Mouse (Mus musculus) embryonic facial prominence, embryonic 12.5 days (tissue): ENCODE measurements around the gene C530008M17Rik. TPM values are rescaled to one million over a fixed set of nuclear protein-coding genes. Genes with fewer than 3 reads are reported as not detected.

ENCODE experiments used
- ATAC-seq: fragments of 200-750 bp; cut with Nextera tagmentation; 2 replicates; pipeline ENCODE4 v1.8.0; 2017; ENCODE audit not compliant: insufficient number of reproducible peaks, insufficient read depth, low FRiP score, low TSS enrichment
- H3K27ac ChIP-seq: fragments of 300-500 bp; sonication (generic); 2 replicates; pipeline ENCODE4 v1.5.1; 2016; ENCODE audit warnings: mild to moderate bottlenecking
- H3K27me3 ChIP-seq: fragments of 300-500 bp; sonication (generic); 2 replicates; pipeline ENCODE4 v1.6.1; 2016; ENCODE audit warnings: mild to moderate bottlenecking, moderate library complexity
- H3K36me3 ChIP-seq: fragments of 300-500 bp; sonication (generic); 2 replicates; pipeline ENCODE4 v1.6.1; 2016; ENCODE audit warnings: mild to moderate bottlenecking
- H3K4me1 ChIP-seq: fragments of 300-500 bp; sonication (generic); 2 replicates; pipeline ENCODE4 v1.6.1; 2016
- H3K4me2 ChIP-seq: fragments of 300-500 bp; sonication (generic); replicated peaks from 2 replicates; pipeline ENCODE4 v1.6.1; 2016; ENCODE audit warnings: mild to moderate bottlenecking, moderate library complexity
- H3K4me3 ChIP-seq: fragments of 300-500 bp; sonication (generic); 2 replicates; pipeline ENCODE4 v1.5.1; 2016; ENCODE audit warnings: mild to moderate bottlenecking
- H3K9ac ChIP-seq: fragments of 300-500 bp; sonication (generic); 2 replicates; pipeline ENCODE4 v1.6.1; 2016; ENCODE audit warnings: mild to moderate bottlenecking, moderate library complexity
- H3K9me3 ChIP-seq: fragments of 300-500 bp; sonication (generic); 2 replicates; pipeline ENCODE4 v1.6.1; 2016; ENCODE audit warnings: mild to moderate bottlenecking, moderate library complexity
- WGBS: fragments of 180-500 bp; shearing (Covaris S2); methylation state at CpG from one replicate; pipeline ENCODE4 v1.1.7; 2016; 5-methylcytosine and 5-hydroxymethylcytosine counted together
- polyA plus RNA-seq: library from polyadenylated mRNA; unstranded; fragments of >200 nt; fragmentation: Nextera tagmentation; extraction: Ambion mirVana; gene quantifications from 2 replicates; pipeline ENCODE4 v1.2.1, GENCODE M21; 2016

Gene C530008M17Rik
- polyA plus RNA-seq, 1 experiment from 2014 or later: 28.0 TPM

GRCm38 (mm10) chr5:76847106-76847505 lies 190.8 kb downstream of the C530008M17Rik start:
- 90% methylated on average over 6 of the region's 6 CpGs for WGBS

GRCm38 (mm10) chr5:76851316-76851715 lies 195.0 kb downstream of the C530008M17Rik start:
- 82% methylated on average over 4 of the region's 4 CpGs for WGBS
- Histone ChIP-seq H3K4me2 (no peak overlapping the region), H3K9ac (no peak overlapping the region), H3K4me1 (peaks cover 5% of the 10 kb centered on the region; the same call in 1 of the 2 replicates), H3K27me3 (peaks cover 18% of the 10 kb centered on the region), H3K27ac (no peak overlapping the region), H3K9me3 (no peaks in the 10 kb centered on the region), H3K36me3 (0 out of 2 replicates have a peak, but pooled peaks cover 4% of the 10 kb centered on the region), H3K4me3 (no peak overlapping the region)
- ATAC-seq: no peak

More at GRCm38 (mm10) chr5:76847106-76847505, 190.8 kb downstream of the C530008M17Rik start:
- Histone ChIP-seq H3K9ac (no peak overlapping the region), H3K36me3 (0 out of 2 replicates have a peak, but pooled peaks cover 4% of the 10 kb centered on the region), H3K27me3 (no peaks in the 10 kb centered on the region), H3K4me2 (no peak overlapping the region), H3K4me3 (no peak overlapping the region), H3K4me1 (no peaks in the 10 kb centered on the region), H3K27ac (no peak overlapping the region), H3K9me3 (no peaks in the 10 kb centered on the region)
- ATAC-seq: no peak

GRCm38 (mm10) chr5:76853549-76853948 lies 197.2 kb downstream of the C530008M17Rik start:
- WGBS: 12% methylated on average over 10 of the region's 10 CpGs
- ATAC-seq: peak; percentile 57; the same call in 1 of the 2 replicates
- Histone ChIP-seq H3K4me2 (no peak overlapping the region), H3K9me3 (no peaks in the 10 kb centered on the region), H3K36me3 (peaks cover 11% of the 10 kb centered on the region; the same call in 1 of the 2 replicates), H3K27ac (no peak overlapping the region), H3K4me1 (peaks cover 16% of the 10 kb centered on the region; the same call in 1 of the 2 replicates), H3K9ac (no peak overlapping the region), H3K4me3 (no peak overlapping the region), H3K27me3 (peaks cover 40% of the 10 kb centered on the region)

GRCm38 (mm10) chr5:76855829-76856600 lies 199.7 kb downstream of the C530008M17Rik start:
- Histone ChIP-seq H3K27ac (no peak overlapping the region), H3K4me2 (peak overlapping the region; percentile 65), H3K4me3 (peak overlapping the region; percentile 38), H3K36me3 (peaks cover 11% of the 10 kb centered on the region; the same call in 1 of the 2 replicates), H3K9me3 (no peaks in the 10 kb centered on the region), H3K9ac (peak overlapping the region; percentile 25), H3K4me1 (peaks cover 16% of the 10 kb centered on the region; the same call in 1 of the 2 replicates), H3K27me3 (peaks cover 44% of the 10 kb centered on the region)
- no peak for ATAC-seq
- 22% methylated on average over 25 of the region's 25 CpGs for WGBS

DNA sequence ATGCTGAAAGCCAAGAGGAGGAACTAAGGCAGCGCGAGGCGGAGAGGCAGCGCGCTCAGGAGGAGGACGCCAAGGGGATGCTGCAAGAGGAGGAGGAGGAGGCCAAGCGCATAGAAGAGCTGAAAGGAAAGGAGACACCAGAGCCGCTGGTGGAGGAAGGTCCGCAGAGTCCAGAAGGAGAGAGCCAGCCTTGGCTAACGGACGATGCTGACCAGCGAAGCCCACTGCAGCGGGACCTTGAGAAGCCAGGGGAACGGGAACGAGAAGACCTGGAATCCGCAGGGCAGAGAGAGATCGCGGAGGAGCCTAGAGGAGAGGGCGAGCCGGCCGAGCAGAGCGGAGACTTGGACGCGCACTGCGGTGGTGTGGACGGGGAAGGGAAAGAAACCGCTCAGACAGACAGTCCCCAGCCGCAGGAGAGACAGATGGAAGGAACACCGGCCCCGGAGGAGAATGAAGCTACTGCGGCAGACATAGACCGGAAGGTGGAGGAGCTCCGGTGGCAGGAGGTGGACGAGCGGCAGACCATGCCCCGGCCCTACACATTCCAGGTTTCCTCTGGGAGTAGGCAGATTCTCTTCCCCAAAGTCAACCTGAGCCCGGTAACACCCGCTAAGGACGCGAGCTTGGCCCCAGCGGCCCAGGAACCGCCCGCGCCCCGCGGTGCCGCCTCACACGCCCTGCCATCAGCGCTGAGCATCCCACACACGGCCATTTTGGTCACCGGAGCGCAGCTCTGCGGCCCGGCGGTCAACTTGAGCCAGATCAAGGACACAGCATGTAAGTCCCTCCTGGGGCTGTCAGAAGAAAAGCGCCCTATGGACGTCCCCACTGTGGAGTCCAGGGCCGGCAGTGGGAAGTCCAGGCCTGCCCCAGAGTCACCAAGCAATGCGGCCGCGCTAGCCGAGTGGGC lies 201.0 kb downstream of the C530008M17Rik start:
- Histone ChIP-seq H3K4me1 (peaks cover 16% of the 10 kb centered on the region; the same call in 1 of the 2 replicates), H3K4me2 (peak overlapping the region; percentile 65), H3K27me3 (peaks cover 44% of the 10 kb centered on the region), H3K36me3 (peaks cover 11% of the 10 kb centered on the region; the same call in 1 of the 2 replicates), H3K9ac (peak overlapping the region; percentile 25; the same call in 1 of the 2 replicates), H3K9me3 (no peaks in the 10 kb centered on the region), H3K4me3 (peak overlapping the region; percentile 38), H3K27ac (no peak overlapping the region)
- 11% methylated on average over 62 of the region's 62 CpGs for WGBS
- no peak for ATAC-seq

DNA sequence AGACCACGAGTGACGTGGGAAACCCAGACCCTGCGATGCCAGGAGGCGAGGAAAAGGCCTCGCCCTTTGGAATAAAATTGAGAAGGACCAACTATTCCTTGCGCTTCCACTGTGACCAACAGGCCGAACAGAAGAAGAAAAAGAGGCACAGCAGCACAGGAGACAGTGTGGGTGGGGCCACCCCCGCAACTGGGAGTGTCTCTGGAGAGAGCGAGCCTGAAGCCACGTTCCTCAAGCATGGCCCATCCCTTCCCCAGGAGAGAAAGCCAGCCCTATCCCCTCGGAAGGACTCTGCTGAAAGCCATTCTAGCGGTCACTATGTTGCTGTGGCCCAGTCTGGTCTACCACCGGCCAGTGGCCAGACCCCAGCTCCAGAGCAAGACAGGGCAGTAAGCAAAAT lies 202.1 kb downstream of the C530008M17Rik start:
- no peak for ATAC-seq

DNA sequence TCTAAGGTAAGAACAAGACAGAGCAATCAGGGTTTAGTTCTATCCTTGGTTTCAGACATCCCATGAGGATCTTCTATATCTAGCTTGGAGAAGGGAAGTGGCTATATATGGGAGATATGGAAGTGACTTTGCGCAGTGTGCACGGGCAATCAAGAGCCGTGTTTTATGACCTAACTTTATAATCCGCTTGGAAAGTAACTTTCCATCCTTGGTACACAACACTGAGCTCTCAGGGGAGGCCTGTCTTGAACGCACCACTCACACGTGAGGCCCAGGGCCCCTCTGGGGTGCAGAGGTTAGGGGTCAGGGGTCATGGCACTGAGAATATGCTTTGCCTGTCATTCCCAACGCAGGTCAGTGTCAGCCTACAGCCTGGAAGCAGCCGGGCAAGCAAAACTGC lies 210.5 kb downstream of the C530008M17Rik start:
- ATAC-seq: no peak; the same call in 1 of the 2 replicates
- H3K27me3 ChIP-seq: no peaks in the 10 kb centered on the region
- peaks cover 22% of the 10 kb centered on the region for H3K36me3 ChIP-seq

More for the DNA sequence above, 202.1 kb downstream of the C530008M17Rik start:
- Histone ChIP-seq H3K27ac (no peak overlapping the region), H3K27me3 (peaks cover 44% of the 10 kb centered on the region), H3K4me3 (peak overlapping the region; percentile 38; the same call in 1 of the 2 replicates), H3K36me3 (peaks cover 11% of the 10 kb centered on the region; the same call in 1 of the 2 replicates), H3K9ac (no peak overlapping the region), H3K4me1 (peaks cover 16% of the 10 kb centered on the region; the same call in 1 of the 2 replicates), H3K9me3 (no peaks in the 10 kb centered on the region), H3K4me2 (no peak overlapping the region)
- 74% methylated on average over 13 of the region's 13 CpGs for WGBS

DNA sequence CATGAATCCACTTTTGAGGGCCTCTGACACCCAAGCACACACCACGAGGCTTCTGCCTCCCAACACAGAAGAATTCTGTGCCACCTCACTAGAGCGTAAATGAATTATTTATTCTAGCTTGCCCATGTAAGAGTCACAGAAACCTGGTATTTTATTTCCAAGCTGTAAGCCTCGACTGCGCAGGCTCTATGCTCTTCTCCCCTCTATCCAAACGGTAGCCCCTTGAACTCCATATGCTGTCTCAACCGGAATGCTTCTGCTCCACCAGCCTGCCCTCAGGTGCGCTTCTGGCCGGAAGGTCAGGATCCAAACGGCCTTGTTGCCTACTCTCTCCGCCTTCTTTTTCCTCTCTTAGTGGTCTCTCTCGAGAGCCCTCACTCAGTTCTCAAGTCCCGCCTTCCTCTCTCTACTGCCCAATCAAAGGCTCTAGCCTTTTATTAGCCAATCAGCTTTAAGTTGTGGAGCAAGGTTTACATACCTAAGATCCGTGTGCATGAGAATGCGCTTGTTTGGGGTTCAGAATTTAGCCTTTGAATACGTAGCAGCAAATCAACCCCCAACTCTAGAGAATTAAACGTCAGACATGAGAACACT lies 212.5 kb downstream of the C530008M17Rik start:
- Histone ChIP-seq H3K27ac (no peak overlapping the region), H3K27me3 (no peaks in the 10 kb centered on the region), H3K4me2 (peak overlapping the region; percentile 46), H3K9me3 (no peaks in the 10 kb centered on the region), H3K4me3 (peak overlapping the region; percentile 31), H3K36me3 (peaks cover 29% of the 10 kb centered on the region), H3K9ac (no peak overlapping the region; the same call in 1 of the 2 replicates), H3K4me1 (0 out of 2 replicates have a peak, but pooled peaks cover 3% of the 10 kb centered on the region)
- ATAC-seq: peak; percentile 60; the same call in 1 of the 2 replicates
- 20% methylated on average over 16 of the region's 16 CpGs for WGBS

More for the DNA sequence above, 210.5 kb downstream of the C530008M17Rik start:
- Histone ChIP-seq H3K4me2 (no peak overlapping the region), H3K9me3 (no peaks in the 10 kb centered on the region), H3K4me1 (0 out of 2 replicates have a peak, but pooled peaks cover 3% of the 10 kb centered on the region), H3K9ac (no peak overlapping the region), H3K4me3 (no peak overlapping the region), H3K27ac (no peak overlapping the region)
- WGBS: 69% methylated on average over 8 of the region's 8 CpGs

GRCm38 (mm10) chr5:76869553-76869952 lies 213.2 kb downstream of the C530008M17Rik start:
- 48% methylated on average over 6 of the region's 6 CpGs for WGBS
- H3K4me2 ChIP-seq: peak overlapping the region; percentile 46
- no peak for ATAC-seq
- H3K27me3 ChIP-seq: no peaks in the 10 kb centered on the region
- H3K9ac ChIP-seq: no peak overlapping the region; the same call in 1 of the 2 replicates
- no peak overlapping the region for H3K27ac ChIP-seq
- no peaks in the 10 kb centered on the region for H3K9me3 ChIP-seq
- H3K4me1 ChIP-seq: 0 out of 2 replicates have a peak, but pooled peaks cover 3% of the 10 kb centered on the region
- H3K36me3 ChIP-seq: peaks cover 33% of the 10 kb centered on the region
- peak overlapping the region; percentile 31 for H3K4me3 ChIP-seq

- H3K9me3 ChIP-seq: no peaks in the 10 kb centered on the region
- H3K9ac ChIP-seq: no peak overlapping the region
- no peaks in the 10 kb centered on the region for H3K4me1 ChIP-seq
- H3K27me3 ChIP-seq: no peaks in the 10 kb centered on the region
- no peak overlapping the region for H3K27ac ChIP-seq
- H3K4me2 ChIP-seq: no peak overlapping the region
- 87% methylated on average over 25 of the region's 25 CpGs for WGBS
- no peak overlapping the region for H3K4me3 ChIP-seq
- ATAC-seq: no peak
- peaks cover 35% of the 10 kb centered on the region for H3K36me3 ChIP-seq
Measured at GRCm38 (mm10) chr5:76876106-76876758, 219.9 kb downstream of the C530008M17Rik start.
